Mouse (Mus musculus) CD8-positive naive resting alpha-beta T cell, adult 2 months (primary cell): Measurements from ENCODE around the gene Tspan12.

Experiments
- DNase-seq, 2 experiments: peaks; one replicate each; pipeline ENCODE4 v3.0.0; 2022; ENCODE audit warnings: low read depth in 2 of 2, low spot score in 2 of 2

Tspan12 gene

GRCm38 (mm10) chr6:21774213-21774916 lies 78.0 kb downstream of the Tspan12 start:
- DNase-seq = no peak

- DNase-seq = no peak
Measured at GRCm38 (mm10) chr6:21769447-21769809, 82.9 kb downstream of the Tspan12 start.

- no peak for DNase-seq
Measured at GRCm38 (mm10) chr6:21768745-21769446, 83.4 kb downstream of the Tspan12 start.

- DNase-seq = no peak
Measured at GRCm38 (mm10) chr6:21767787-21768221, 84.5 kb downstream of the Tspan12 start.

- DNase-seq = no peak
Measured at GRCm38 (mm10) chr6:21747536-21747935, 104.8 kb downstream of the Tspan12 start.

GRCm38 (mm10) chr6:21744615-21745266 lies 107.6 kb downstream of the Tspan12 start:
- DNase-seq = no peak

- DNase-seq = no peak
Measured at GRCm38 (mm10) chr6:21740606-21741005, 111.7 kb downstream of the Tspan12 start.

GRCm38 (mm10) chr6:21722238-21722637 lies 130.1 kb downstream of the Tspan12 start:
- DNase-seq = no peak
